Mouse (Mus musculus) hematopoietic stem cell, adult 5-6 weeks (primary cell): ENCODE data around the gene Saa1. TPM values are rescaled to one million over a fixed set of nuclear protein-coding genes. Genes with fewer than 3 reads are reported as not detected.
A peak's percentile ranks its signal among the peaks of the same experiment; 100 is the strongest.

Source experiments
- ATAC-seq, 2 experiments: fragments of 125-278 bp in 1 of 2; replicated peaks in 1 of 2; 2 replicates each; pipeline ENCODE4 v1.8.0; 2016 to 2017; ENCODE audit warnings: inconsistent platforms in 2 of 2, mild to moderate bottlenecking in 2 of 2, moderate number of reproducible peaks in 2 of 2, low read depth in 1 of 2, moderate TSS enrichment in 1 of 2; ENCODE audit not compliant: low FRiP score in 2 of 2, poor library complexity in 2 of 2, severe bottlenecking in 2 of 2, insufficient read depth in 1 of 2, low TSS enrichment in 1 of 2
- total RNA-seq: library from RNA; stranded (forward); fragments of 172-1452, 232-1000 nt; gene quantifications from 2 replicates; pipeline ENCODE4 v1.2.3, GENCODE M21; 2017

Gene Saa1
- total RNA-seq, 1 experiment from 2014 or later, result not detected

DNA sequence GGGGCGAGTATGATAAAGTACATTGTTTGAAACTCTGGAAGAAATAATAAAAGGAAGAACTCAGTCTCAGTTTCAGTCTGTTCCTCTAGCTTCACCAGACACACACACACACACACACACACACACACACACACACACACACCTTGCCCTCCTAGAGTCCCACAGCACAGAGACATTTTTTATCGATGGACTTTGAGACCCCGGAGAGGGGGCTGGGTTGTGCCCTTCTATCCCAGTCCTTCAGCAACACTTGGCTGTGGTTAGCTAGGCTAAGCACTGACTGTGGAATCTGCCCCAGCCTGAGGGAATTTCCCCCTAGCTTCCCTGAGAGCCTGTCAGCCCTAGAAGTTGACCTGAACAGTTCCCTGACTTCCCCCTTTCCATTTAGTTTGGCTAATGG is 18.9 kb downstream of the Saa1 start:
- ATAC-seq, result no peak

DNA sequence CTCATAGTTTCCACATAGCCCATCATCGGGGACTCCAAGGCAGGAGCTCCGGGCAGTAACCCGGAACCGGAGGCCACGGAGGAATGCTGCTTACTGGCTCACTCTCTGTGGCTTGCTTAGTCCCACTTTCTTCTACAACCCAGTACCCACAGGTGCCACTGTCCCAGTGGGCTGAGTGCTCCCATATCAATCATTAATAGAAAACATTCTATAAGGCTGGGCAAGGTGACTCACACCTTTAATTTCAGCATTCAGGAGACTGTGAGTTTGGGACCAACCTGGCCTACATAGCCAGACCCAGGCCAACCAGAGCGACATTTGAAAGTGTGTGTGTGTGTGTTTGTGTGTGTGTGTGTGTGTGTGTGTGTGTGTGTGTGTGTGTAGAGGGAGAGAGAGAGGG is 19.4 kb downstream of the Saa1 start:
- no peak for ATAC-seq

DNA sequence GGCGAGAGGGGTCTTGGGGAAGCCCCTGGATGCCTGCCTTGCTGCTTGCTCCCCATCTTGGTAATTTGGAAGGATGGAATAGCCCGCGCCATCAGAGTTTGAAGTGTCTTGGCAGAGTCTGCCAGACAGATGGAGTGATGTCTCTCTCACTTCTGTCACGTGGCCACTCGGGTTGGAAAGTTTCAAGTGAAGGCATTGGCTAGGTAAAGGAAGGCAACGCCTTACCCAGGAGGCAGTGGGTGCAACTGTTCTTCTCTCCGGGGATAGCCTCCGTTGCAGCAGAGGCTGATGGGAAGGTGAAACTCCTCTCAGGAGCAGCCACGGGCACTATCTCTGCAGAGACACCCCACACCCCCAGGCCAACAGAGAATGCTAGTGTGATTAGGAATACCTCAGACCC is 22.3 kb downstream of the Saa1 start:
- ATAC-seq, result no peak

GRCm38 (mm10) chr7:46719526-46719925 is 23.3 kb downstream of the Saa1 start:
- ATAC-seq, result no peak

DNA sequence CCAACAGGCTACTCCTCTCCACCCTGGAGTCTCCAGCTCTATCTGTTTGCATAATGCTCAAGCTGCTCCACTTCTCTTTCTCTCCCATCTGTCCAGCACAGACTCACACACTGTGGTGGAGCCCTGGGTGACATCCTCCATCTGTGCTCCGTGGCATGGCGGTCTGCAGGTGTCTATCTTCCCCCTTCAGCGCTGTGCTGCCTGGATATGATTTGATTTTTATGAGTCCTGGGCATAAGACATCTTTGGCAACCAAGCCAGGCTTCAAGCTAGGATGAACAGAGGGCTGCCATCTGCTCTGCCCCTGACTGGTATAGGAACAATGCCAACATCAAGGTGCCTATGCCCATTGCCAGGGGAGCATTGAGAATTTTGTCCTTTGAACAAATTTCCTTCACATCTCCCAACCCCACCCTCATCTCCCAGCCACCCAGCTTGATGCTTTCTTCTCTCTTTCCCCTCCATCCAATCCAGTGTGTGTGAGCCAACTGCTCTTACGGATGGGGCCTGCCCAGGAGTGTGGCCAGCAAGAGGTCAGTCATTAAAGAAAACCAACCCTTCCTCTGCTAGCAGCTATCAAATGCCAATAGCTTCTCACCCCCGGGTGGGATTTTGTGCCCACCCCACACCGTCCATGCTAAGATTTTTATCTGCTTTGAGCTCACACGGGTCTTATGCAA is 24.0 kb downstream of the Saa1 start:
- ATAC-seq, result no peak

DNA sequence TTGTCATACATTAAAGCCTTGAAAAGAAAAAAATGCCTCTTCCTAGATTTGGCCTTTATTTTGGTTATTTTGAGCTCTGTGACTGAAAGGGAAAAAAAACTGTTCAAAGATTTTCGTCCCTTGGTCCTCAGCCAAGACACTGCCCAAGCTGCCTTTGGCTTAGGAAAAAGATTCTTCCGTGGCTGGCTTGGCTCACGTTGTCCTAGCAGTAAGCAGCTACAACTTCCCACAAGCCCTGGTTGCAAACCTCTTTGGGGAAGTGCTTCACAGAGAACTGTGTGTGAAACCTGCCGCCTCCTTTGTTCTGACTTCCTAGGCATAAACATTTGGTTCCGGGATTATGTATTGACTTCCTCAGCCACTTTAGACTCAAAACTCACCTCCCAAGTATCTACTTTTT is 25.9 kb downstream of the Saa1 start:
- no peak for ATAC-seq

DNA sequence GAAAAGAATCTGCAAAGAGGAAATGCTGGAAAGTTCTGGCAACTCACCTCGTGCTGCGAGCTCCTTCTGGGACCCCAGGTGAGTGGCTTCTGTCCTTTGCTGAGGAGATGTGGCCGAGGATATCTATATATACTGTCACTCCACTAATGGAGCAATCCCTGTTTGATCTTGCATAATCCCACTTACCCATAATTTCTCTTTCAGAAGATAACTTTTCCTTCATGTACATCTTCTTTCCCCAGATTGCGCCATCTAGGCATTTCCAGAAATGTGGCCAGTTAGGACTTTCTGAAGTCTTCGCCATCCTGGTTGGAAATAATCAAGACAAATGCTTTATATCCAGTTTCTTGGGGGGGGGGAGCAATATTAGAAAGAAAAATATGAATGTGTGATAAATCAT is 27.2 kb downstream of the Saa1 start, which contains the start of gene Saa3:
Gene Saa3 (minus strand): TSS at position 101 of the 400 bp plus-strand sequence.
- ATAC-seq, result no peak

DNA sequence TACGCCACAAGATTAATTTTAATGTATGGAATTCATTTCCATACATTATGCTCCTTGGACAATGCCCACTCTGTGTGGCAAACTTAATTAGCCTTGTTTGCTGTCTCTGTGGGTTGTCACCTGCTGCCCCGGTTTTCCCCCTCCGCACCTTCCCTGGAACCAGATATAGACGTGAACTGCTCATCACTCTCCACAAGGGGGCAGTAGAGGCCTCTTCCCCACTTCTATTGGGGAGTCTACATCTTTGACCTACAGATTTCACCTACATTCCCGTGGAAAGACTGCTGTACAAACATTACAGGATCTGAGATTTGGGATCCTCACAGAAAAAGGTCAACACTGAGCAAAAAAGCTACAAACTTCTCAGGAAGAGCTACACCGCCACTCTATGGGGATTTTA is 28.3 kb downstream of the Saa1 start:
- 0 out of 4 replicates have a peak, but pooled peaks have one; percentile 33 to 41 for ATAC-seq

DNA sequence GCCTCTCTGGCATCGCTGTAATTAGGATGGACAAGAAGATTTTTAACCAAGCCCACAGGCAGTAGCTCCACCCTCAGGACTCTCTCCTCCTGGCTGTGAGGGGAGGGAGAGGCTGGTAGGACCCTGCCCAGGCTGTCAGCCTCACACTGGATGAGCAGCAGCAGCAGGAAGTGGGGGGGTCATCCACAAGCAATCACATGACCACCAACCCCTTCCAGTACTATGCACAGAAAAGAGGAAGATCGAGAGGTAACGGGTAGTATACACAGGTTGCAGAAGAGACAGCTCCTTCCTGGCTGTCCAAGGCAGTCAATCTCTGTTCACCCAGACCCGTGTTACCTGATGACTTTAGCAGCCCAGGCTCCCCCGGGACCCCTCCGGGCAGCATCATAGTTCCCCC is 30.5 kb downstream of the Saa1 start:
- peak; percentile 70 to 79 for ATAC-seq

- peak; percentile 83 to 92 for ATAC-seq
Observed at GRCm38 (mm10) chr7:46710390-46710844, 32.4 kb downstream of the Saa1 start, which contains the start of gene Saal1. TSS of gene Saal1 (minus strand) at chr7:46710680.

GRCm38 (mm10) chr7:46700521-46701025 is 42.2 kb downstream of the Saa1 start:
- ATAC-seq, result no peak

DNA sequence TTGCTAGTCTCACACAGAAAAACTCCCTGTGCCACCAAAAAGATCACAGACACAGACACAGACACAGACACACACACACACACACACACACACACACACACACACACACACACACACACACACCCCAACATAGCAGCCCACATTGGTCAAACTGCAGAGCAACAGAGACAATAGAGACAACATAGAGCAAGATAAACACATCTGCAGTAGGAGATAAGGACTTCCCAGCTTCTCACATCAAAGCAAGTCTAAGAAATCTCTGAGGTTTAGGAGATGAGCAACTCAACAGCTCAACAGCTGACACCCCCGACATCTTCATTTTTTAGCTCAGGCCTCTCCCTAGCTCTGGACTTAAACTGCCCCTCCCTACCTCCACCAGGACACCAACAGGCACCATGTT is 46.0 kb downstream of the Saa1 start:
- no peak for ATAC-seq

Other genes with a start within 250 kb of the Saa1 start
- 6.6 and 13.7 TPM in 2 replicates for gene Sergef, start 103.2 kb downstream of the Saa1 start, total RNA-seq
- not detected in 2 replicates for gene Tph1, start 70.4 kb downstream of the Saa1 start, total RNA-seq
- gene Saal1, start 32.3 kb downstream of the Saa1 start, total RNA-seq, result 15.9 and 21.5 TPM in 2 replicates
- not detected in 2 replicates for gene Saa3, start 27.3 kb downstream of the Saa1 start, total RNA-seq
- gene Saa4, start 10.4 kb downstream of the Saa1 start, total RNA-seq, result not detected in 2 replicates
- not detected in 2 replicates for gene Saa2, start 8.8 kb upstream of the Saa1 start, total RNA-seq
- gene Hps5, start 53.1 kb upstream of the Saa1 start, total RNA-seq, result 31.6 and 42.5 TPM in 2 replicates
- gene Gtf2h1, start 53.1 kb upstream of the Saa1 start, total RNA-seq, result 77.6 and 92.8 TPM in 2 replicates
- gene Ldha, start 98.5 kb upstream of the Saa1 start, total RNA-seq, result 290 and 314 TPM in 2 replicates
- gene Ldhc, start 118.2 kb upstream of the Saa1 start, total RNA-seq, result 4.6 TPM in 1 of 2 replicates, not detected in the other
- 61.9 and 66.0 TPM in 2 replicates for gene Tsg101, start 177.0 kb upstream of the Saa1 start, total RNA-seq
- 20.8 and 22.5 TPM in 2 replicates for gene Uevld, start 215.5 kb upstream of the Saa1 start, total RNA-seq
- not detected in 2 replicates for gene Gm9999, start 240.6 kb upstream of the Saa1 start, total RNA-seq